Mouse (Mus musculus) testis, postnatal 10 days (tissue): ENCODE measurements at regions not wholly inside any gene's neighbourhood (a gene's known extent, or its start where the extent isn't known, plus 50 kb on each side); places are given as distances from the start of the nearest gene placed in this dataset.
A peak's percentile ranks its signal among the peaks of the same experiment; 100 is the strongest.

Experiments
- DNase-seq: peaks from one replicate; pipeline ENCODE4 v3.0.0; 2021; ENCODE audit warnings: low spot score

GRCm38 (mm10) chr12:73830122-73830521 is 71.1 kb upstream of the Hif1a start:
- no peak for DNase-seq

DNA sequence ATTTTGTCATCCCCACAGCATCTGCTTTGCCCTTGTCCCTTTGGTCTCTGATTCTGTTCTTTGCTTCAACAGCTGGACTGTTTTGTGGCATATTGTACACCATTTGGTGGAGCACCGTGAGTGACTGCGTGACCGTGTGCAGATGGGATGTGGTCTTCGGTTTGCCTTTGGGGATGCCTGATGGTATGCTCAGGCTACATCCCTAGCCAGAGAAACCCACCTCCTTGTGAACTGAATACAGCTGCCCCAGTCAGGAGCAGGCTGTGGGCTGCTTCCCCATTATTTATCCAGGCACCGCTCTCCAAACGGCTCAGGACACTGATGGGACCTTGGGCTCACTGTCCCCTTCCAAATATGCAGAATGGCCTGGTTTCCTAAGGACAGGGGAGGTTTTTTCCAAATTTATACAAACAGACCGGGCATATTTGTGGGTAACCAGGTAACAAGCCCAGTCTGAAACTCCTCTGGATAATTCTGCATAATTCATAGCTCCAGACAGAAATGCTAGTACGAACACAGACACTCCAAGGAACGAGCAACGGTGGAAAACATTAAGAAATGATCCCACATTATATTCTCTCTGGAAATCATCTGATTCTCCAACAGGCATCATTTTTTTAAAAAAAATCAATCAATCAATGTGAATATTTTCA is 70.5 kb upstream of the Hif1a start:
- DNase-seq: no peak

GRCm38 (mm10) chr12:73831204-73831595 is 70.0 kb upstream of the Hif1a start:
- DNase-seq: no peak

DNA sequence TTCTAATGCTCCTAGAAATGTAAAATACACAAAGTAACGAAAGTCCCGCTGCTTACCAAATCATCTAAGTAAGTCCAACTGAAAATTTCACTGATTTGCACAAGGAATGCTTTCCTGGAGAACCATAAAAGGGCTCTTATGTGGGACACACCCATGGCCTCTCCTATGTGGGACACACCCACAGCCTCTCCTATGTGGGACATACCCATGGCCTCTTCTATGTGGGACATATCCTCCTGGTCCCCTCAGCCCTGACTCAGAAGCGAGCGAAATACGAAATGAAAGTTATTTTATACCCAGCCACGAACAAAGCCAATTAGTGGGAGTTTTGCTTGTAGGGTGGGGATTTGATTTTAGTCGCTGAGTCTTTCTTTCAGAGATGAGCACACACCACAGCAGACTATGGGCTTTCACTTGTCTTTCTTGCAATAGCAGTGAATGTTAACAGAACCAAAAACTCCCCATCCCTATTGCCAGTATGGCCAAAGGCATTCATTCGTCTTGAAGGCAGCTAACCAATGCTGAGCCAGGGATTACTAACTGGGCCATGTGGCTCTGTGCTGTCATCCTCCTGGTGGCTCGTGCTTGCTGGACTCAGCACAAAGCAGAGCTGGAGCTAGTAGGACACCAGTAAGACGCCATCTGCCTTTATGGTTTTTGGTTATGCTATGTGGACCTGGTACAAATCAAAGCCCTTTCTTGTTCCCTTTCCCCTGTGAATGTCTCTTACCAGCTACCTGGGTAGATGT is 69.4 kb upstream of the Hif1a start:
- no peak for DNase-seq

DNA sequence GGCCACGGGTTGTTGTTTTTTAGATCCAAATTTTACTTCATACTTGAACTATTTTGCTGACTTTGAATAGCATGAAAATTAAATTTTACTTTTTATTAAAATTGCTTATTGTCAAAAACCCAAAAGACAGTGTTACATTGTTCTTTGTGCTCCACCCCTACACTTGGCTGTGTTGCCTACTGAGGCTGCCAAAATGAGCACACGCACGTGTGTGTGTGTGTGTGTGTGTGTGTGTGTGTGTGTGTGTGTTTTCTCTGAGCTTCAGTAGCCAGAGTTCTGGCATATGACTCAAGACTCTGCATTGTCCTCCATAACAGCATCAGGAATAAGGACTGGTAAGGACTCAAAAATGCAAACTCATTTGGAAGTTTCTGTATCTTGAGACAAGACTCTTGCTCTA is 68.4 kb upstream of the Hif1a start:
- DNase-seq: no peak

- no peak for DNase-seq
Observed at GRCm38 (mm10) chr12:73836132-73836531, 65.0 kb upstream of the Hif1a start.

- no peak for DNase-seq
Observed at GRCm38 (mm10) chr12:73837036-73837435, 64.1 kb upstream of the Hif1a start.

GRCm38 (mm10) chr12:73837921-73838320 is 63.3 kb upstream of the Hif1a start:
- no peak for DNase-seq

DNA sequence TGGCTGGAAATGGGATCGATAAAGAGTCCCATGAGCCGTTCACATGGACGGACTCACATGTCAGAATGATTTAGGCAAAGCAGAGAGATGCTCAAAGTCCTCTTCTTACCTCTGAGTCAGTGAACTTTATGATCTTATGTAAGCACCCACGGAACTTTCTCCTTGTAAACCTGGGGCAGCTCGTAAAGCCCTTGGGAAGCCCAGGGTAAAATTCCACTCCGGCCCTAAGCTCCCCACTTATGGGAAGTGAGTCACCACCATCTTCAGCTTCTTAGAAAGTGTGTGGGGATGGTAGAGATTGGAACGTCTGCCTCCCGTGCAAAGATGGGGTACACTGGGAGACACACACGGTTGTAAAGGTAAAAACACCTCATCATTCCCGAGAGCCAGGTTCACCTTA is 62.8 kb upstream of the Hif1a start:
- no peak for DNase-seq

- DNase-seq: no peak
Observed at GRCm38 (mm10) chr12:73842000-73842675, 59.0 kb upstream of the Hif1a start.

GRCm38 (mm10) chr12:73844782-73845181 is 56.4 kb upstream of the Hif1a start:
- DNase-seq: no peak

DNA sequence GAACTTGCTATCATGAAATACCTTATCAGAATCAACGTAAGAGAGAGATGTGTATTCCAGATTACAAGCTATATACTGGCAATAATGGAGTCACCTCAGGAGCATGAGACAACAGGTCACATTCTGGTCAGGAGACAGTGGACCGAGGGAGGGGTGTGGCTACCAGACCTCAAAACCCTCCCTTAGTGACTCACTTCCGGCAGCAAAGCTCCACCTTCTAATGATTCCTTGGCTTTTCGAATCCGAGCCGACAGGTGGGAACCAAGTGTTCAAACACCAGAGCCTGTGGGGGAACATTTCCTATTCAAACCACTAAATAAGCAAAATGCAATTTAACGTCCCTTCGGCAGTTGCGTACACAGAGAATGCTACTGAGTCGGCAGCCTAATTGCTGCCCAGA is 54.5 kb upstream of the Hif1a start:
- DNase-seq: peak; percentile 56

GRCm38 (mm10) chr12:73847336-73847735 is 53.8 kb upstream of the Hif1a start:
- DNase-seq: no peak

DNA sequence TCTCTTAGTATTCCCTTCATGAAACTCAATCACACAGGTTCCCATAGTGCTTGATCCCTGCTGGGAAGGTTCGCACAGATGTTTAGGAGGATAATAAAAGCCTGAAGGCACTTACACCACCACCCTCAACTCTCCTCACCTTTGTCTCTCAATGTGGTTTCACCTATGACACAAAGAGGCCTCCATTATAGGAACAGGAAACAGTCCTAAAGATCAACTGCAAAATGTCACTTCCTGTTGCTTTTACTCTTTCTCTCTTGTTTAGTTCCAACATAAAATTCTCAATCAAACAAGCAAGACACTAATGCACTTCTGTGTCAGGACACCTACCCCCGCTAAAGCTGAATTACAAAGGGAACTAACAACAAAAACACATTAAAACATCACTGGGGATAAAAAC is 50.3 kb upstream of the Hif1a start:
- no peak for DNase-seq
